Mouse (Mus musculus) naive thymus-derived CD4-positive, alpha-beta T cell, adult 5 months (primary cell): Measurements from ENCODE around the gene Cideb. TPM values are rescaled to one million over a fixed set of nuclear protein-coding genes. Genes with fewer than 3 reads are reported as not detected.

Source experiments
- polyA plus RNA-seq: library from polyadenylated mRNA; unstranded; fragments of 100-300 nt; shearing (Covaris generic); gene quantifications from one replicate; pipeline ENCODE4 v1.2.1, GENCODE M21; 2017

The Cideb gene
- not detected for polyA plus RNA-seq

GRCm38 (mm10) chr14:55758363-55758784 is at the start of gene Cideb:
Gene Cideb, minus strand, starts transcription at chr14:55758458.

GRCm38 (mm10) chr14:55788256-55789050 is 30.2 kb upstream of the Cideb start, which contains the start of gene Ripk3:
Gene Ripk3, minus strand, starts transcription at chr14:55788865.

GRCm38 (mm10) chr14:55783958-55784235 is 25.6 kb upstream of the Cideb start, which contains the start of gene Adcy4:
Gene Adcy4, minus strand, starts transcription at chr14:55784095.

GRCm38 (mm10) chr14:55765696-55766095 is 7.4 kb upstream of the Cideb start, which contains the start of gene Ltb4r1:
Gene Ltb4r1, plus strand, starts transcription at chr14:55765962.

GRCm38 (mm10) chr14:55761163-55761562 is 2.9 kb upstream of the Cideb start, which contains the start of gene Ltb4r2:
Gene Ltb4r2, plus strand, starts transcription at chr14:55761428.

GRCm38 (mm10) chr14:55745180-55745860 is 12.9 kb downstream of the Cideb start, which contains the start of the genes Dhrs1 and Nop9:
Gene Dhrs1, minus strand, starts transcription at chr14:55745690.
Gene Nop9, plus strand, starts transcription at chr14:55745693.

GRCm38 (mm10) chr14:55721700-55722437 is 36.4 kb downstream of the Cideb start, which contains the start of gene Rabggta:
Gene Rabggta, minus strand, starts transcription at chr14:55722263.

GRCm38 (mm10) chr14:55713729-55714122 is 44.5 kb downstream of the Cideb start, which contains the start of gene Tgm1:
Gene Tgm1, minus strand, starts transcription at chr14:55713926.

Other genes with a start within 250 kb of the Cideb start
- not detected for gene Cpne6, start 248.0 kb downstream of the Cideb start, polyA plus RNA-seq
- not detected for gene Nrl, start 233.5 kb downstream of the Cideb start, polyA plus RNA-seq
- 15.0 TPM for gene Pck2, start 218.2 kb downstream of the Cideb start, polyA plus RNA-seq
- gene Dcaf11, start 198.5 kb downstream of the Cideb start, polyA plus RNA-seq: 135 TPM
- 7.1 TPM for gene A730061H03Rik, start 198.1 kb downstream of the Cideb start, polyA plus RNA-seq
- not detected for gene Fitm1, start 182.8 kb downstream of the Cideb start, polyA plus RNA-seq
- gene Psme1, start 180.3 kb downstream of the Cideb start, polyA plus RNA-seq: 681 TPM
- 30.4 TPM for gene Emc9, start 173.2 kb downstream of the Cideb start, polyA plus RNA-seq
- gene Psme2, start 167.3 kb downstream of the Cideb start, polyA plus RNA-seq: 378 TPM
- 45.9 TPM for gene Rnf31, start 166.8 kb downstream of the Cideb start, polyA plus RNA-seq
- 142 TPM for gene Irf9, start 154.9 kb downstream of the Cideb start, polyA plus RNA-seq
- 1.1 TPM for gene Rec8, start 140.4 kb downstream of the Cideb start, polyA plus RNA-seq
- 55.1 TPM for gene Ipo4, start 122.5 kb downstream of the Cideb start, polyA plus RNA-seq
- gene Gm49378, start 120.6 kb downstream of the Cideb start, polyA plus RNA-seq: 0.66 TPM
- gene Tm9sf1, start 114.7 kb downstream of the Cideb start, polyA plus RNA-seq: 58.5 TPM
- gene Tssk4, start 108.3 kb downstream of the Cideb start, polyA plus RNA-seq: 1.1 TPM
- 65.6 TPM for gene Mdp1, start 98.0 kb downstream of the Cideb start, polyA plus RNA-seq
- gene Gmpr2, start 86.5 kb downstream of the Cideb start, polyA plus RNA-seq: 34.7 TPM
- 214 TPM for gene Nedd8, start 86.3 kb downstream of the Cideb start, polyA plus RNA-seq
- gene Tinf2, start 76.6 kb downstream of the Cideb start, polyA plus RNA-seq: 156 TPM
- gene Tgm1, start 44.5 kb downstream of the Cideb start, polyA plus RNA-seq: not detected
- gene Rabggta, start 36.2 kb downstream of the Cideb start, polyA plus RNA-seq: 109 TPM
- gene Dhrs1, start 12.8 kb downstream of the Cideb start, polyA plus RNA-seq: 18.4 TPM
- 35.8 TPM for gene Nop9, start 12.8 kb downstream of the Cideb start, polyA plus RNA-seq
- not detected for gene Ltb4r2, start 3.0 kb upstream of the Cideb start, polyA plus RNA-seq
- gene Ltb4r1, start 7.5 kb upstream of the Cideb start, polyA plus RNA-seq: not detected
- gene Adcy4, start 25.6 kb upstream of the Cideb start, polyA plus RNA-seq: not detected
- 61.2 TPM for gene Ripk3, start 30.4 kb upstream of the Cideb start, polyA plus RNA-seq
- gene Nfatc4, start 64.7 kb upstream of the Cideb start, polyA plus RNA-seq: not detected
- 0.06 TPM for gene Nynrin, start 95.6 kb upstream of the Cideb start, polyA plus RNA-seq
- gene Cbln3, start 125.9 kb upstream of the Cideb start, polyA plus RNA-seq: 0.07 TPM
- 64.5 TPM for gene Khnyn, start 126.5 kb upstream of the Cideb start, polyA plus RNA-seq
- 40.2 TPM for gene Sdr39u1, start 141.8 kb upstream of the Cideb start, polyA plus RNA-seq
- not detected for gene Cma1, start 186.2 kb upstream of the Cideb start, polyA plus RNA-seq
- not detected for gene Cma2, start 192.5 kb upstream of the Cideb start, polyA plus RNA-seq